Mouse (Mus musculus) embryonic facial prominence, embryonic 14.5 days (tissue): Measurements from ENCODE around the gene Gadd45b. TPM values are rescaled to one million over a fixed set of nuclear protein-coding genes. Genes with fewer than 3 reads are reported as not detected.

Experiments
- ATAC-seq: fragments of 200-750 bp; cut with Nextera tagmentation; 2 replicates; pipeline ENCODE4 v1.8.0; 2017; ENCODE audit warnings: low read depth, moderate number of reproducible peaks, moderate TSS enrichment
- DNase-seq: peaks from one replicate; pipeline ENCODE4 v3.0.0-alpha.2; 2015; ENCODE audit warnings: low spot score
- H3K27ac ChIP-seq: fragments of 300-500 bp; sonication (generic); replicated peaks from 2 replicates; pipeline ENCODE4 v1.5.1; 2014; ENCODE audit warnings: low read depth, mild to moderate bottlenecking, low read length, moderate library complexity
- H3K27me3 ChIP-seq: fragments of 300-500 bp; sonication (generic); replicated peaks from 2 replicates; pipeline ENCODE4 v1.6.1; 2014; ENCODE audit warnings: low read length; ENCODE audit not compliant: control insufficient read depth, insufficient read depth
- H3K36me3 ChIP-seq: fragments of 300-500 bp; sonication (generic); 2 replicates; pipeline ENCODE4 v1.6.1; 2014; ENCODE audit warnings: low read length, mixed read lengths; ENCODE audit not compliant: control insufficient read depth, insufficient read depth
- H3K4me1 ChIP-seq: fragments of 300-500 bp; sonication (generic); 2 replicates; pipeline ENCODE4 v1.6.1; 2014; ENCODE audit warnings: antibody characterized with exemption, low read length; ENCODE audit not compliant: control insufficient read depth, insufficient read depth
- H3K4me2 ChIP-seq: fragments of 300-500 bp; sonication (generic); 2 replicates; pipeline ENCODE4 v1.6.1; 2014; ENCODE audit warnings: low read depth, mild to moderate bottlenecking, low read length, moderate library complexity, mixed read lengths
- H3K4me3 ChIP-seq: fragments of 300-500 bp; sonication (generic); 2 replicates; pipeline ENCODE4 v1.5.1; 2014; ENCODE audit warnings: low read depth, mild to moderate bottlenecking, low read length
- H3K9ac ChIP-seq: fragments of 300-500 bp; sonication (generic); 2 replicates; pipeline ENCODE4 v1.6.1; 2014; ENCODE audit warnings: low read depth, mild to moderate bottlenecking, low read length, moderate library complexity, mixed read lengths
- H3K9me3 ChIP-seq: fragments of 300-500 bp; sonication (generic); 2 replicates; pipeline ENCODE4 v1.6.1; 2016; ENCODE audit warnings: low read length; ENCODE audit not compliant: control insufficient read depth
- WGBS: fragments of 180-500 bp; shearing (Covaris S2); extraction: QIAGEN DNeasy Blood & Tissue Kit; methylation state at CpG from one replicate; pipeline ENCODE4 v1.1.7; 2014; 5-methylcytosine and 5-hydroxymethylcytosine counted together
- polyA plus RNA-seq: library from polyadenylated mRNA; unstranded; fragments of >200 nt; fragmentation: Nextera tagmentation; extraction: Ambion mirVana; gene quantifications from 2 replicates; pipeline ENCODE4 v1.2.1, GENCODE M21; 2014

The Gadd45b gene
- polyA plus RNA-seq, 1 experiment from 2014 or later: 39.9 TPM

DNA sequence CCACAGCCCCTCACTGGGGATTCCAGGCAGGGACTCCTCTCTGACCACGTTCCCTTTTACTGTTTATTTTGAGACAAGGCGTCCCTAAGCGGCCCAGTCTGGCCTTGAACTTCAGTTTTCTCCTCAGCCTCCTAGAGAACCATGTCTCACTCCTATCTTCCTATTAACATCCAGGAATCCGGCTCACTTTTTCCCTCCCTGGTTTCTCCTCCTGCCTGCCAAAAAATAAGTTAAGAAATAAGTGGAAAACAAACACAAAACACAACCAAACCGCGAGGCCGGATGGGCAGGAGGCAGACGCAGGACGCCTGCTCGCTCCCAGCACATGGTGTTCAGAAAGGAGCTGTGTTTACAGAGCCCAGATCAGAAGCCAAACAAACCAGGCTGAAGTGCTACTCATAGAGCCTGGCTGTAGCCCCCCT is 32.2 kb downstream of the Gadd45b start:
- H3K27ac ChIP-seq: peak overlapping the region; percentile 85
- no peak overlapping the region for H3K4me2 ChIP-seq
- no peak overlapping the region for H3K4me3 ChIP-seq
- no peaks in the 10 kb centered on the region for H3K9me3 ChIP-seq
- no peak overlapping the region for H3K9ac ChIP-seq
- H3K36me3 ChIP-seq: no peaks in the 10 kb centered on the region
- H3K4me1 ChIP-seq: peaks cover 30% of the 10 kb centered on the region
- 42% methylated on average over 10 of the region's 10 CpGs for WGBS
- no peaks in the 10 kb centered on the region for H3K27me3 ChIP-seq
- peak; percentile 40 for DNase-seq
- no peak for ATAC-seq

DNA sequence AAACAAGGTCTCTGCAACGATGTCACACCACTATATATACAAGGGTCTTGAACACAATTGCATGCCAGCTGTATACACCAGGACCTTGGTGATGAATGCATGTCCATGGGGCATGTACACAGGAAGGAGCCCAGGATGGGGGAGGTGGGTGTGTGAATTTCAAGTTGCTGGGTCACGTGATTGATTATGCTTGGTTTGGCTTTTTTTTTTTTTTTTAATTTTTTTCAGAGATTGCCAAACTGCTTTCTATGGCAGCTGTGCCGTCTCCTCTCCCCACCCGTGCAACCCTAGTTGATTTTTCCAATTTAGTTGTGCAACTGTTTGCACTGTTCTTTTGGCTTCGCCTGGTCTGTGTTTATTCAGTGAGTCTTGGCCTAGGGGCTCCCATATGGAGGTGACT is 32.7 kb downstream of the Gadd45b start:
- H3K9me3 ChIP-seq: no peaks in the 10 kb centered on the region
- H3K27ac ChIP-seq: peak overlapping the region; percentile 85
- no peak overlapping the region for H3K9ac ChIP-seq
- ATAC-seq (no peak), DNase-seq (no peak)
- WGBS: 66% methylated on average over 5 of the region's 5 CpGs
- peaks cover 33% of the 10 kb centered on the region for H3K4me1 ChIP-seq
- no peaks in the 10 kb centered on the region for H3K36me3 ChIP-seq
- no peak overlapping the region for H3K4me3 ChIP-seq
- no peak overlapping the region for H3K4me2 ChIP-seq
- no peaks in the 10 kb centered on the region for H3K27me3 ChIP-seq

DNA sequence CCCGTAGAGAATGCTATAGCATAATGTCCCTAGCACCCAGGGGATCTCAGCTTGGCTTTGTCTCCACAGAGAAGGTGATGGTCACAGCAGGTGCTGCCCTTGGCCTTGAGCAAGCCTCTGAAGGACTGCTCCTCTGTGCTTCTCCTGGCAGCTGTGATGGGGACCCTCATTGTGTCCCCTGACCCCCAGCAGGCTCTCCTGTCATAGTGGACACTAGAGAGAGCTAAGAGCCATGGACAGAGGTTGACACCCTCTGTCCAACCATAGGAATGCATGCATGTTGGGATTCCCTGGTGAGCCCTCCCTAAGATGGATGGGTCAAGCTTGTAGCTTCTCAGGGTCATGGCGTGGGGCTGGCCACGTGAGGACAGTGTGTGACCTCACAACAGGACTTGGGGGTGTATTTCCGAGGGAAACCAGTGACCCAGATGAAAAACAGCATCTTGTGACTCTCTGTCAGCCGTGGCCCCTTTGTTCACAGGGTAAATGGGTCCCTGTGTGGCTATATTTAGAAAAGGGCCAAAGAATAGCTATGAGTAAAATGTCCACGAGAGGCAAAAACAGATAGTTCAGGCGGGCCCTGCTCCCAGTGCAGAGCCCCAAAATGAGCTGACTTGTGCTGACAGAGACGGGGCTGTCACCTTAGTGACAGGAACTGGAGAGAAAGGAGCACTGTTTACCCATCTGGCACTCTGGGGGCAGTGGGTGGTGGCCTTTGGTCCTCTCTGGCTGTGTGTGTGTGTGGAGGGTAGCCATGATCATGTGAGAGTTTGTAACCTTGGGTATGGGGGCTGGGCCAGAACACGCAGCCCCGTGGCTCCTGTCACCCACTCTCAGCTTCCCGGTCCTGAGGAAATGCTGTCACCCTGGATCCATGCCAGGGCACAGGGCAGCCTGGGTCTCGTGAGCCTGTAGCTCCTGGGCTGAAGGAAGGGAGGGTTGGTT is 33.4 kb downstream of the Gadd45b start:
- no peak for ATAC-seq
- H3K36me3 ChIP-seq: no peaks in the 10 kb centered on the region
- no peak overlapping the region for H3K4me2 ChIP-seq
- 49% methylated on average over 12 of the region's 12 CpGs for WGBS
- no peak overlapping the region; the same call in 1 of the 2 replicates for H3K9ac ChIP-seq
- peaks cover 33% of the 10 kb centered on the region for H3K4me1 ChIP-seq
- no peaks in the 10 kb centered on the region for H3K27me3 ChIP-seq
- H3K4me3 ChIP-seq: no peak overlapping the region
- no peak for DNase-seq
- no peak overlapping the region for H3K27ac ChIP-seq
- H3K9me3 ChIP-seq: no peaks in the 10 kb centered on the region

DNA sequence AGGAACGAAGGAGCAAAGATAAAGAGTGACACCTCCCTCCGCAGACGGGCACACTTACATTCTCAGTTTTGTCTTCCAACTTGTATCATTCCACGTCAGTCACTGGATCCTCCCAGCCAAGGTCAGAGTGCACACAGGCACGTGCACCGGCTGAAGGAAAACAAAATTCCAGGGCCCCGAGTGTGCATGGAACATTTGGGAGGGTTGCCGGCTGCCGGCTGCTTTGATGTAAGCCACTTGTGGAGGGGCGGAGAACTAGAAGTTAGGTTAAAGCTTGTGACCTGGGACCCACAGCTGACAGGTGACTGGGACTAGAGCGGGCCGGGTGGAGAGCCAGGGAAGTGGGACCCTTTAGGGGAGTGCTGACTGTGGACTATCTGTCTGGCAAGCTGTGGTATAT is 36.4 kb downstream of the Gadd45b start:
- Histone ChIP-seq H3K4me1 (peaks cover 27% of the 10 kb centered on the region), H3K36me3 (no peaks in the 10 kb centered on the region), H3K27ac (no peak overlapping the region), H3K4me3 (no peak overlapping the region), H3K9me3 (no peaks in the 10 kb centered on the region), H3K9ac (no peak overlapping the region), H3K4me2 (no peak overlapping the region), H3K27me3 (no peaks in the 10 kb centered on the region)
- no peak for ATAC-seq
- WGBS: 44% methylated on average over 12 of the region's 12 CpGs
- DNase-seq: no peak

DNA sequence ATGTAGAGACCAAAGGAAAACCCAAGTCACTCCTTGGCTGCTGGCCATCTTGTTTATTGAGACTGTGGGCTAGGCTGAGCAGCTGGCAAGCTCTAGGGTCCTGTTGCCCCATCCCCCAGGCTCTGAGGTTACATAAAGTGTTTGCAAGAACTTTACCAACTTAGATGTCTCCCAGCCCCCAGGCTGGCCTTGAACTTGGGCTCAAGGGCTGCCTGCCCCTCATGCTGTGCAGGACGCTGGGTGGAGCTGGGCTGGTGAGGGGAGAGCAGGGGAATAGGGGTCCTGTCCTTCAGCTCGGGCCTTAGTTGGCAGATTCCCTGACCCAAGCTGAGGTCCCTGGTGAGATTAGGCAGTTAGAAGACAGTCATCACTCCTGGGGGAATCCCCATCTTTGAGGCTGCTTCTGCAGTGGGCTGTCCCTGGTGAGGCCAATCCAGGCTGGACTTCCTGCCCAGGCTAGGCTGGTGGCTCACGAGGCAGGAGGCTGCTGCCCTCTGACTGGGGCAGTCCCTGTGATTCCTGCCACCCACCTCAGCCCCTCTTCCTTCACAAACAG is 37.3 kb downstream of the Gadd45b start:
- ATAC-seq: no peak

DNA sequence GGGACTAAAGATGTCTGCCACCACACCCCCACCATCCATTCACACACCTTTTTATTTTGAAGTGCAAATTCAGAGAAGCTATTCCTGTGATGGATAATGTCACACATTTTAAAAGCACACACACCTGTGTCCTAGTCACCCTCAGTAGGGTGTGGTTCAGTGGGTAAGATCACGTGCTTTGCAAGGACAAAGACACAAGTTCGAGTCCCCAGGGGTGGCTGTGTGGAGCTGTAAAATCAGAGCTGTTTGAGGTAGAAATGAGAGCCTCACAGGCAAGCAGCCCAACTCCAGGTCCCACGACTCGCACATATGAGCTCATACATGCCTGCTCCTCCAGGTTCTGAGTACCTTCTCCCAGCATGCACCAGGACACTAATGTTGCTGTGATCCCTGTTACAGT is 38.2 kb downstream of the Gadd45b start:
- peaks cover 19% of the 10 kb centered on the region for H3K4me1 ChIP-seq
- no peak overlapping the region for H3K9ac ChIP-seq
- ATAC-seq (no peak), DNase-seq (no peak)
- no peak overlapping the region for H3K4me2 ChIP-seq
- no peak overlapping the region for H3K4me3 ChIP-seq
- no peaks in the 10 kb centered on the region for H3K9me3 ChIP-seq
- H3K27me3 ChIP-seq: no peaks in the 10 kb centered on the region
- H3K27ac ChIP-seq: no peak overlapping the region
- 76% methylated on average over 4 of the region's 4 CpGs for WGBS
- H3K36me3 ChIP-seq: no peaks in the 10 kb centered on the region

More for the DNA sequence above, 37.3 kb downstream of the Gadd45b start:
- Histone ChIP-seq H3K36me3 (no peaks in the 10 kb centered on the region), H3K9me3 (no peaks in the 10 kb centered on the region), H3K4me1 (peaks cover 23% of the 10 kb centered on the region), H3K27ac (no peak overlapping the region), H3K9ac (no peak overlapping the region), H3K4me2 (no peak overlapping the region), H3K27me3 (no peaks in the 10 kb centered on the region), H3K4me3 (no peak overlapping the region)
- peak; percentile 80 for DNase-seq
- 42% methylated on average over 2 of the region's 3 CpGs for WGBS

DNA sequence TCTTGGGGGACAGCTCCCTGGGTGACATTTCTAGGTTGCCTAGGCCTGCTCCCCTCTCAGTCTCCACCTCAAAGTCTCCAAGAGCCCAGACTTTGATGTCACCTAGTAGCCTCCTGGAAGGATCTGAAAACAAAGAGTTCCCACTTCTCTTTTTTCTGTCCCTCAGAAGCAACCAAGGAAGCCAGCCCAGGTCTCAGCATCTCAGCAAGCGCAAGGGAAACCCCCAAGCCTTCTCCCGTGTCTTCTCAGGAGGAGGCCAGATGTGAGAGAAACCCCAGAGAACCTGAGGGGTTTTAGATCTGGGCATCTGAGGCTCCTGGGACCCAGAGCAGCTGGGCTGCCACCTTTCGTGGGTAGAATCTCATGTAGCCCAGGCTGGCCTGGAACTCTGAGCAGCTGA is 39.4 kb downstream of the Gadd45b start:
- 80% methylated on average over 3 of the region's 3 CpGs for WGBS
- H3K27ac ChIP-seq: no peak overlapping the region
- no peaks in the 10 kb centered on the region for H3K27me3 ChIP-seq
- no peak overlapping the region for H3K9ac ChIP-seq
- DNase-seq (no peak), ATAC-seq (no peak)
- H3K4me3 ChIP-seq: no peak overlapping the region
- H3K4me2 ChIP-seq: no peak overlapping the region
- H3K36me3 ChIP-seq: no peaks in the 10 kb centered on the region
- peaks cover 10% of the 10 kb centered on the region for H3K4me1 ChIP-seq
- no peaks in the 10 kb centered on the region for H3K9me3 ChIP-seq

DNA sequence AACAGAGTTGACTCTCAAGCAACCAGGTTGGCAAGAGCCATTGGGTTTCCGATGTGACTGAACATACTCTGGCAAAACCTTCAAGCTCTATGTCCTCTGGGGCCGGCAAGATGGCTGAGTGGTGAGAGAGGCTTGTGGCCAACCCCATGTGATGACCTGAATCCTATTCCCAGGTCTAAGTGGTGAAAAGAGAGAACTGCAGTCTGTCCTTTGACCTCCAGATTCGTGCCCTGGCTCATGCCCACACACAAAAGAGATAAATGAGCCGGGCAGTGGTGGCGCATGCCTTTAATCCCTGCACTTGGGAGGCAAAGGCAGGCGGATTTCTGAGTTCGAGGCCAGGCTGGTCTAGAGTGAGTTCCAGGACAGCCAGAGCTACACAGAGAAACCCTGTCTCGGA is 40.3 kb downstream of the Gadd45b start:
- no peak for DNase-seq
- no peaks in the 10 kb centered on the region for H3K36me3 ChIP-seq
- H3K27ac ChIP-seq: no peak overlapping the region
- no peak overlapping the region for H3K9ac ChIP-seq
- H3K4me1 ChIP-seq: peaks cover 10% of the 10 kb centered on the region
- WGBS: 84% methylated on average over 8 of the region's 8 CpGs
- H3K4me2 ChIP-seq: no peak overlapping the region
- no peaks in the 10 kb centered on the region for H3K9me3 ChIP-seq
- no peaks in the 10 kb centered on the region for H3K27me3 ChIP-seq
- no peak overlapping the region for H3K4me3 ChIP-seq
- no peak for ATAC-seq
